Mouse (Mus musculus) cerebellum, postnatal 10 days (tissue): ENCODE results near the gene Rgsl1.

Source experiments
- DNase-seq, 2 experiments: peaks; one replicate each; pipeline ENCODE4 v3.0.0; 2021; ENCODE audit warnings: mixed read lengths in 2 of 2

Gene Rgsl1

DNA sequence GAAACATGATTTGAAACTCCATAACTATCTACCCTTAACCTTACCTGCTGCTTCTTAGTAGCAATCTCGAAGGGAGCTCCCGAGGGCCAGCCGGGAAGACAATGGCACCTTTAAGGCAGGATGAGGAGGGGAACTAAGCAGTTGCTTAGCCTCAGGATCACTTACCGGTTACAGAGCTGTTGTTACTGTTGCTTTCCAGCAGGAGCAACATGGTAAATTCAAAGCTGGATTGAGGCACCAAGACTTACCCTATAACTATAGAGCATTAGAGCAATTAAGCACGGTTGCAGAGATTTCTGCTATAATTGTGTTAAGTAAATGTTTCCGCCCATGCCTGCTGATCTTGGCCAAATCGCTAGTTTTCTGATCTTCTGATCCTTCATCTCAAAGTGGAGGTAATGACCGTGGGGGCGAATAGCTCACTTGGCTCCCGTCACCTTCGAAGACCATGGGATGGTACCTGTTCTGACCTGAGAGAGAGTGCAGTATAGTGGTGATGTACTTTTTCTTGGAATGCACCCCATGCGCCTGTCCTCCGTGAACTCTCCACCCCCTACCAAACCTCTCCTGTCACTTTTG is 104.4 kb downstream of the Rgsl1 start:
- DNase-seq: no peak

DNA sequence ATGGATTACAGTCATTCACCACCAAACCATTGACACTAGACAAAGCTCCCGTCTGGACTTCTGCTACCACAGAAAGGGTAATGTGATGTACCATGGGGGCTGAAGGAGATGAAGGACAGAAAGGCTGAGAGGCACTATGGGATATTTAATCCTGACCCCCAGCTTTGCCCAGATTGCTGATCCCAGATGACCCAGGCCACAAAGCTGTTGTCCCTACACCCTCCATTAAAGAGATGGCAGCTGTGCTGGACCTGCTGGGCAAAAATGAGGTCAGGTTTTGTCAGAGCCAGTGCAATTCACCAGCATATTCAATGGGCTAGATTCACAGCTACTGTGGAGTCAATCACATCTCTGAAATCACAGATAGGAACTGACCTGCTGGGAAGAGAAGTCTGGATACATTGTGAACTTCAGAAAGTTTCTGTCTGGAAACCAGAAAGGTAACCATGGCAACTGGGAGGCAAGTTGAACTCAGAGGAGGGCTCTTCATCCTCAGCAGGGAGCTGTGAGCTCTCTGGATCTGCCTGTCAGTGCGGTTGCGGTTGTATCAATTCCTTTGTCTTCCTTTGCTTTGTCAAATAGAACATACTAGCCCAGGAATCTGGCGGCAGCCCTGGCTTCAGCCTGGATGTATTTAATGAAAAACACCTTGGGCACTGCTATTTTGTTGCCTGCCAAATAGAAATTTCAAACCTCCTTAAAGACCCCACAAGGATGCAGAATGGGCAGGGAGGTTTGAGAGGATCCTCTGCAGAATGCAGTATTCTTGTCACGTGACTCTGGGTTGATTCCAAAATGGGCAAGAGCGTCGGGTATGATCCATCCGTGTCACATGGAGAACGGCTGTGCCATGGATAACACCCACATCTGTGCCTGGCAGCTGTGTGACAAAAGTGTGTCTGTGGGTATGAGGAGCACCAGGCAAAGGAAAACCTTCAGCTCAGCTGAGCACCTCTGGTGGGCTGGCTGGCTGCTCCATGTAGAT is 106.5 kb downstream of the Rgsl1 start:
- DNase-seq: no peak

DNA sequence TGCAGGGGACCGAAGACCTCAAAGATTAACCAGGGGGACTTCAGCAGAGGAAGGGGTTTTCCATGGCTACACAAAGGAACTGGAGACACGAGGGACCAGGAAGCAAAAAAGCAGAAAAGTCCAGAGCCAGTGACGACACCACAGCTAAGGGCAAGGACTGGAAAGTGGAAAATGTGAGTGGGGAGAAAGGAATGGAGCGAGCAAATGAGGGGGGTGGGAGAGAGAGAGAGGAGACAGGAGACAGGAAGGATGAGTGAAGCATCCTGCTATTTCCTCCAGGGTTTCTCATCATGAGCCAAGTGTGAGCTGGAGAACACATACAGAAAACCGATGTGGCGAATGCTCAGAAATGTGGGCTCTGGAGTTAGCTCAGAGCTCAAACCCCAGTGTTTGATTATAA is 107.8 kb downstream of the Rgsl1 start:
- no peak for DNase-seq

DNA sequence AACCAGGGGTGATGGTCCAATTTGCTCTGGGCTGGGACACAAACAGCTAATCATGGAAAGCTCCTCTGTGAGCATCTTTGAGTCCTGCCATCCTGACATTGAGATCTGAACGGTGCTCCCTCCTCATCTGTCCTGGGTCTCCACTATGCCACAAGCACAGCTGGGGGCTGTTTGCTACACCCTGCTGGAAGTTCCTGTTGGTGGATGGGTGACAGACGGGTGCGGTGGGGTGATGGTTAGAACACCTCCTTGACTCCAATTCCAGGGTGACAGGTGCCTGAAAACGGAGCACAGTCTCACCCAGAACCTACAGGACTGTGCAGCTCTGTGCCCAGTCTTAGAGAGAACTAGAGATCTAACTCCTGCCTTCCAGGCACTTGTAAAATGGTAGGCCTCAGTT is 109.1 kb downstream of the Rgsl1 start:
- no peak for DNase-seq

DNA sequence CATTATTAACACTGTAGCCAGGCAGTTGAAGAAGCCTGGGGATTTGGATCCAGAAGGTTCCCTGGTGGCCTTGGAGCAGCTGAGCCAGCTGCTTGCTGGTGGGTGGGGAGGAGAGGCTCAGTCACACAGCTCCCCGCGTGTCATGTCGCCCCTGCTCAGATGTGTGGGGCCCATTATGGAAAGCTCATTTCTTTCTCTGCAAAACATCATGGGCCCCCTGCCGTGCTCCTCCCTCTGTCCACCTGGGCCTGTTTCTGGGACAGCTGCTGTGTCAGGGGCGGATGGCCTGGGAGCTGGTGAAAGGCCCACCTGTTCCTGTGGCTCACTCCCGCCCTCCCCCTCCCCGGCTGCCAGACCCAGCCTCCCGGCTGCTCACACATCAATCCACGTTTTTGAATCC is 110.8 kb downstream of the Rgsl1 start:
- peak; percentile 65 to 68 for DNase-seq

DNA sequence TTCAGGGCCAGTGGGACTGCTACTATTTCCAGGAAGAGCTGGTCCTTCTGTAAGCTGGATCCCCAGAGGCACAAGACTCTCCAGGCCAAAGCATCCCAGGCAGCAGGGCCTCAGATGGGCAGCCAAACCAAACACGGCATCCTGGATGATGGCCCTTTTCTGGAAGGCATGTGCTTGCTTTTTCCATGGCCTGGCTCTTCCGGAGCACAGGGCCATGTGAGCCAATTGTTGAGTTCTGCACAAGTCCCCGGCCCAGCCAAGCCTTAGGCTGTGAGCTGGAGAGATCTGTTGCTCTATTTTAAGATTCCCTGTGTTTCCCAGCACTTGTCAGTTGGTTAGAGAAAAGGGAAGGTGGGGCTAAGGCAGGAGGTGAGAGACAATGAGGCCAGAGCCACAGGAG is 113.3 kb downstream of the Rgsl1 start:
- DNase-seq: peak in 1 of 2 experiments; percentile 39

DNA sequence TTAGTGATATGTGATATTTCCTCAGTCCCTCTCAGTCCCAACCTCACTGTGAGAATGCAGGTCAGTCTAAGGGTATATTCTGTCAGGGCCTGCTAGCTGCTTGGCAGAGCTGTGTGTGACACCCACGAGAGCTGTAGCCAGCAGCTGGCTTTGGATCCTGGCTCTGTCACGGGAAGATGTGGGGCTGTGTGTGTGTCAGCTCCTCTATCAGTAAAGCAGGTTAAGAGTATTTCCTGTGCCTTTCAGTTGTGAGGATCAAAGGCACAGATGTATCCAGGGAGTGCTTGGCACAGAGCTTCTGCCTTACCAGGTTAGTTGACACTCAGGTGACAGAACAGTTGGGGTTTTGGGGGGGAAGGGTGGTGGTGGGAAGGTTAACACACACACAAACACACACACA is 114.1 kb downstream of the Rgsl1 start:
- no peak for DNase-seq
